Mouse (Mus musculus) megakaryocyte, adult 5-6 weeks (primary cell): ENCODE data around the gene Lrrc29. TPM values are rescaled to one million over a fixed set of nuclear protein-coding genes. Genes with fewer than 3 reads are reported as not detected.
"Not testable (repeated sequence)": the region's sequence is repeated elsewhere in the genome, so short reads cannot be mapped to it uniquely, and the experiment has no call there.

Experiments
- ATAC-seq: 2 replicates; pipeline ENCODE4 v1.8.0; 2016; ENCODE audit warnings: mild to moderate bottlenecking, inconsistent platforms; ENCODE audit not compliant: poor library complexity, severe bottlenecking
- total RNA-seq, 2 experiments: library from RNA; stranded (forward) in 1 of 2; stranded (reverse) in 1 of 2; fragments of 153-499, 151-499 nt in 1 of 2; fragments of 221-1000, 200-1000 nt in 1 of 2; gene quantifications; 2 replicates each; pipeline versions ENCODE4 v1.2.3 to v1.2.4; 2015 to 2017

Lrrc29 gene
- total RNA-seq, 2 experiments from 2014 or later, result 0.89 to 1.7 TPM

DNA sequence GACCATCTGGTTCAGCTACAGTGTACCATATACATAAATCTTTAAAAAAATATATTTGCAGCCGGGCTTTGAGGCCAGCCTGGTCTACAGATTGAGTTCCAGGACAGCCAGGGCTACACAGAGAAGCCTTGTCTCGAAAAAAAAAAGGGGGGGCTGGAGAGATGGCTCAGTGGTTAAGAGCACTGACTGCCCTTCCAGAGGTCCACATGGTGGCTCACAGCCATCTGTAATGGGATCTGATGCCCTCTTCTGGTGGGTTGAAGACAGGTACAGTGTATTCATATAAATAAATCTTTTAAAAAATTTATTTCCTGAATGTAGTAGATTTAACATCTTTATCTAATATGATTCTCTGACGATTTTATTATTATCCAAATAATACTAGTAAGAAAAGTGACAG is 34.3 kb downstream of the Lrrc29 start:
- ATAC-seq, result not testable (repeated sequence)

DNA sequence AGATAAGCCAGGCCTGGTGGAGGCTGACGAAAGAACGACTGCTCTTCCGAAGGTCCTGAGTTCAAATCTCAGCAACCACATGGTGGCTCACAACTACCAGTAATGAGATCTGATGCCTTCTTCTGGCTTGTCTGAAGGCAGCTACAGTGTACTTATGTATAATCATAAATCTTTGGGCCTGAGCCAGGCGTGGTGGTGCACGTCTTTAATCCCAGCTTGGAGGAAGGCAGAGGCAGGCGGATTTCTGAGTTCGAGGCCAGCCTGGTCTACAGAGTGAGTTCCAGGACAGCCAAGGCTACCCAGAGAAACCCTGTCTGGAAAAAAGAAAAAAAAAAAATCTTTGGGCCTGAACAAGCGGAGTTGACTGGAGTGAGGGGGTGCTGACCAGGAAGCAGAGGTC is 34.7 kb downstream of the Lrrc29 start:
- ATAC-seq, result not testable (repeated sequence)

DNA sequence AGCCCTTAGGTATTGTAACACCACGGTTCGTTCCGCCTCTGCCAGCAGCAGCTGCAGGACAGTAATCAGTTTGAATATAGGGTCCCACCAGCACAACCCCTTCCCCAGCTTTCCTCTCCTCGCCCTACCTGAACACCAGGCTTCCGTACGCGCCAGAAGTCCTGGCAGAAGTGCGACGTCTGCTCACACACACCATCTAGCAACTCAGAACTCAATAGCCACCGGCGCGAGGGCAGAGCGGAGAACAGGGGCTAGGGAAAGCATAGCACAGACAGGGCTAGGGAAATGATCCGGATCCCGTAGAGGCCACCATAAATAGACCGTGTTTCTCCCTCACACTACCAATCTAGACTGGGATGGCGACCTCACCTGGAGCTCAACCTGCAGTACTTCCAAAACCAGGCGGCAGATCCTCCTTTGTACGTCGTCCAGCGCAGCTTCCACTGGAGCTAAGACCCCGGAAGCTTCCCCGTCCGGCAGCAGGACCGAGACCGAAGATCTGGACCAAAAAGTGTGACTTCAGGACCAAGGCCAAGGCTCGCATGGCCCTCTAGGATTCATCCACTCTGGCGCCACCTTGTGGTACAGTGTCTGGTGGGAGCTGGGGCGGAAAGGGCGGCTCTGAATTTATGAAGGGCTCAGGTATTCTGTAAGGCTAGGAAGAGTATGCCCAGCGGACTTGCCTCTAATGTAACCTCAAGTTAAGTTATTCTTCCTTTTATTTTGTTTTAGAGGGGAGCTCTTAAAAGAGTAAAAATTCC is 35.3 kb downstream of the Lrrc29 start:
- peak; percentile 53 for ATAC-seq

DNA sequence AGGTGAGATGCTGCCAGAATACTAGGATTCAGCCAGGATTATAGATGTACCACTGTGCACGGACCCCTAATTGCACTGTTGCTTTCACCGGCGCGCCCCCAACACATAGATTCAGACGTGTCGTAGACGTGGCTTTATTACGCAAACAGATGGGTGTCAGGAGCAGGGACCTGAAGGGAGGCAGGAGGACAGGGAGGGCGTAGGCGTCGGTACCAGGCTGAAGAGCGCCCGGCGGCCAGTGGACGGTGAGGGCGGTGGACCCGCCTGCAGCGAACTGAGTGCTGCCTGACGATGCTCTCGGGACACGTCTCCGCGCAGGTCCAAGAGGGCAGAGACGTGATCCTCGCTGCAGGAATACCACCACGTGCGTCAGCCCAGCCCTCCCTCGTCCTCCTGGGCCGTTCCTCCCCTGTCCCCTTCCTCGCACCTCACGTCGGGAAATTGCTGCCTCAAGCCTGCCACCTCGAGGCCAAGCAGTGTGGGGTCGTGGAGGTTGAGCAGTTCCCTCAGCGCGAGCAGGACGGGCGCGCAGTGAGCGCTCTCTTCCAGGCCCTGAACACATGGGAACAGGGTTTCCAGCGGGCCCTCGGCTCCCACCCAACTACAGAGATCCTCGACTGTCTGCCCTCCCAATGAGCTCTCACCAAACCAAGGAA is 36.1 kb downstream of the Lrrc29 start, which contains the start of gene 4931428F04Rik:
Gene 4931428F04Rik (minus strand): TSS at position 60 of the 656 bp plus-strand sequence.
- ATAC-seq, result peak; percentile 30

- peak; percentile 86 for ATAC-seq
Observed at GRCm38 (mm10) chr8:105288958-105289732, 36.9 kb downstream of the Lrrc29 start.

DNA sequence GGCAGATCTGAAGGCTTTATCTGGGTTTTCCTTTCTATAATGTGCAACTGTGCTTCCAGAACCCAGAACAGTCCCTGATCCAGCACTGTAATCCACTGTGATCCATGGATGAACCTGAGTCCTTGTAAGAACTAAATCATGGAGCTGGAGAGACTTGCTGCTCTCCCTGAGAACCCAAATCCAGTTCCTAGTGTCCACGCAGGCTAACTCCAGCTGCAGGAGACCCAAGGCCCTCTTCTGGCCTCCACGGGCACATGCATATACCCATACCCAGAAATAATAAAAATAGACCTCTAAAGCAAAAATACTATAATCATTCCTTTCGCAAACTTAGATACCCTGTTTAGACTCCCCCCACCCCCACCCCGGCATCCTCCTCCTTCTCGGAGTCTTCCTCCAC is 37.8 kb downstream of the Lrrc29 start:
- no peak for ATAC-seq

DNA sequence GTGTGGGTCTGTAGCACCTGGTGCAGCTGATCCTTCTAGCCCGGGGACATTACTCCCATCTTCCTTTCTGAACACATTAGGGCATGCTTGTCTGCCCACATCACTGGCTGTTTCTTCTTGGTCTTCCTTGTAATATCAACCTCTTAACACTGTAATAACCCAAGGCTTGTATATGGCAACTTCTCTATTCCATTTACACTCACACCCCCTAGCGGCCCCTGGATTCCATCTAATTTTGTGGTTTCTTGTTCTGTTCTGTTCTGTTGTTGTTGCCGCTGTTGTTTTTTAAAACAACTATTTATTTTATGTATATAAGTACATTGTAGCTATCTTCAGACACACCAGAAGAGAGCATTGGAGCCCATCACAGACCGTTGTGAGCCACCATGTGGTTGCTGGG is 39.2 kb downstream of the Lrrc29 start:
- ATAC-seq, result no peak

GRCm38 (mm10) chr8:105285514-105285913 is 40.6 kb downstream of the Lrrc29 start:
- no peak for ATAC-seq

DNA sequence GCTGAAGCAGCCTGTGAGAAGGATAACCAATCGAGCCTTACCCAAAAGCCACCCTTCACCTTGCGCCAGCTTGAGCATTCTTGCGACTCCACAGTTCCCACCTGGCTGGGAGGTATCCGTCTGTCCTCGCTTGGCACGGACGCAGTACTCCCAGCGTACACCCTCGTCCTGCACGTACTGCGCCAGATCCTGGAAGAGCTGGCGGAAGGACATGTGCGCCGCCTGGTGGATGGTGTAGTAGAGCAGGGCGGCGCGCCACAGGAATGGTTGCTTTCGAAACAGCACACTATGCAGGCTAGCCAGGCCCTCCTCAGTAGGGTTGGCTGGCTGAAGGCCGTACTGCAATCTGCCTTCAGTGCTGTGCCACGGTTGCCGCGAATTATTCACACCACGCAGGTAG is 43.0 kb downstream of the Lrrc29 start:
- peak; percentile 74 for ATAC-seq

DNA sequence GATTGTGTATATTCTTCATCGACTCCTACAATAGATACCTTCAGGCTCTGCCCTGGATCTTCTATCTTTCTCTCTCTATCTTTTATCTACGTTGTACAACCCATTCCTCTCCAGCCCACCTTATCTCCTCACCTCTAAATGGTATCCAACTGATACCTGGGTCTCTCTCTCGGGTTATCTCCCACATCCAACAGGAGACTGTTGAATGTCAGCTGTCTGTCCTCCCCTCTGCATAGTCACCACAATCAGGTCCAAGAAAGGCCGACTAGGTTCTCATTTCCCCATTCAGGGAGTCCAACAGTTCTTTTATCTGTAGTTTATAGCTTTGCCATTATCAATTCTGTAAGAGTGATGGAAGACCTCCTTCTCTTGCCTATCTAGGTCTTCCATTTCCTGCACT is 43.8 kb downstream of the Lrrc29 start:
- no peak for ATAC-seq

DNA sequence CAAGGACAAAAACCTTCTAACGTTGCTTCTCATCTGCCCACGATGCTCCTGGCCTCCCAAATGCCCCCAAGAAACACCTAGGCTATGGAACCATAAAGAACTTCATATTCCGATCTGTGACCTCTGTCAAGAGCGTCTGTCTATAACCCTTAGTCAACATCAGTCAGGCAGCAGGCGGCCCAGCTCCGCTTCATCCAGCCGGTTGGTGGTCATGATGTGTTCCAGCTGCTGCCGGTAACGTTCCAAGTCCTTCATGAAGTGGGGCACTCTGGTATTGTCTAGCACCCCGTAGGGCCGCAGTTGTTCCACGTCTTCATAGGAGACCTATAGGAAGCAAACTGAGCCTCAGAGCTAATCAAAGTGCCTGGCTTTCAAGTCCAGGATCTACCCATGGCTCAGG is 44.3 kb downstream of the Lrrc29 start:
- ATAC-seq, result no peak

DNA sequence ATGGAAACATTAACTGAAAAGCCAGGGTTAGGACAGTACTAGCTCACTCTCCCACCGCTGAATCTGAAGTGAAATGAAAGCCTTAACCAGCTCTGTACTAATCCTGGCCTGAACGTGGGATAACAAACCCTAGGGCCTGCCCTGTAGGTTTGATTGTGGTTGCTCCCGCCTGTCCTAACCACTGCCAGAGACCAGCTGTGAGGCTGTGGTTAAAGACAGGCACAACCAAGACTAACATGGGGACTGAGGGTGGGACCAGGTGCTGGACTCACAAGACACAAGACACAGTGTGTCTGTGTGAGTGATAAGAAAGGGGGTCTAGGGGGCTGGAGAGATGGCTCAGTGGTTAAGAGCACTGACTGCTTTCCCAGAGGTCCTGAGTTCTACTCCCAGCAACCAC is 45.5 kb downstream of the Lrrc29 start:
- no peak for ATAC-seq

- peak; percentile 66 for ATAC-seq
Observed at GRCm38 (mm10) chr8:105278911-105279334, 47.2 kb downstream of the Lrrc29 start.

DNA sequence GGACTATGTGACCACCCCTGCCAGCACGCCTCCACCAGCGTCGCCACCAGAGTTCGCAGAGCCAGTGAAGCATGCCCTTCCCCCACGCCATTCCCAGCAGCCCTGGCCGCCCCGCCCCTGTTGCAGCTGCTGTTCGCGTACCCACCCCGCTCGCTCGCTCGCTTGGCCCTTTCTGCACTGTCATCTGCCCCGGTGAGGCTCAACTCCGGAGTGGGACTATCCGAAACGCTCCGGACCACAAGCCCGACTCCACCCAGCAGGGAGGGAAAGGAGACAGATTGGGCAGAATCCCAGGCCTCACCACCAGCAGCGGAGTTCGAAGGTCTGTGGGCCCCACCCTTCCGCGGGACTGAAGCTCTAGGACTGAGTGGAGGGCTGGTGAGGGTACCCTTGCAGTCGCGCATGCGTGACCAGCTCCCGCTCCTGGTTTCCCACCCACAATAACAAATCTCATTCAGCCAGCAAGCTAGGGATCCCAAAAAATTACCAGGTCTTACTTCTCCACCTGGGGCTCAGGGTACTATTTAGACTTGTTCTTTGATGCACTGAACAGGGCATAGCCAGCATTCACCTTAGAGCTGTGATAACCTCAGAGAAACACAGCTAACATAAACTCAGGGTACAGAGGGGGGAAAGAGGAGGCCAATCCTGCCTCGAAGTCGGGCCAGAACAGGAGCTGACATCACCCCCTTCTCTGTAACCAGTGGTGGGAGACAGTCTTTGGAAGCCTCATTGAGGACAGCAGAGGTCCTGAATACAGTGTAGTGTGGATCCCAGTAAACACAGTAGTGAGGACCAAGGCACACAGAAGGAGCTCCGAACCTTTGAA is 49.6 kb downstream of the Lrrc29 start:
- peak; percentile 61 for ATAC-seq

DNA sequence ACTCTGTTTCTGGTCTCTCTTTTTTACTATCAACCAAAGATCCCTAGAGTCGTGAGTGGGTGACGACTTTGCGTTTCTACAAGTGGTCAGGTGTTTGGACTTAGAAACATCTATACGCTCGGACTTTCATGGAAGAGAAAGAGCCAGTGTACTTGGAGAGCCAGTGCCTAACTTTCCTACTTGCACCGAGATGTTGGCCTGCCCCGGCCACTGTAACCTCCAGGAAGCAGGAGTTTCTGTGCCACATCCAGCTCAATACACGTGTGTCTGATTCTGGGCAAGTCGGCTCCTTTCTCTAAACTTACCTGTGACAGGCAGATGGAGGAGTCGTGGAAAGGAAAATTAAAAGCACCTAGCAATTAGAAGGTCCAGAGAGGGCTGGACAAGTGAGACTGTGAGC is 50.2 kb downstream of the Lrrc29 start, which contains the start of gene Nol3:
Gene Nol3 (plus strand): TSS at position 301 of the 400 bp plus-strand sequence.
- no peak for ATAC-seq

DNA sequence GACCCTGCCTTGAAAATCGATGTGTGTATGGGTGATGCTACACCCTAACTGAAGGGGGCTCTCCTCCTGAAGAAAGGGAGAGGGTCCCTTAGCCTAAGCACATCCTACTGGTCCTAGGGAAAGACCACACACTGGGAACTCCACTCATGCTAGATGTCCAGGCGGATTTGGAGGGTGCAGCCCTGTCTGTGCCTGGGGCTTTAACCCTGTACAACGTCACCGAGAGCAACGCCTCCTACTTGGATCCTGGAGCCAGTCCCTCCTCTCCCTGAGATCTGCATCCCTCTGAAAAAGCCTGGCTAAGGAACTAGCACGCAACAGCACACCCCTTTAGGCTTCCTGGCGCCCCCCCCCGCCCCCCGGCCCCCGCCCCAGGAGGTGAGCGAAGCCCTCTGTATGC is 50.7 kb downstream of the Lrrc29 start:
- no peak for ATAC-seq

GRCm38 (mm10) chr8:105270916-105271186 is 55.2 kb downstream of the Lrrc29 start:
- no peak for ATAC-seq

- ATAC-seq, result no peak
Observed at GRCm38 (mm10) chr8:105270101-105270915, 55.8 kb downstream of the Lrrc29 start.

DNA sequence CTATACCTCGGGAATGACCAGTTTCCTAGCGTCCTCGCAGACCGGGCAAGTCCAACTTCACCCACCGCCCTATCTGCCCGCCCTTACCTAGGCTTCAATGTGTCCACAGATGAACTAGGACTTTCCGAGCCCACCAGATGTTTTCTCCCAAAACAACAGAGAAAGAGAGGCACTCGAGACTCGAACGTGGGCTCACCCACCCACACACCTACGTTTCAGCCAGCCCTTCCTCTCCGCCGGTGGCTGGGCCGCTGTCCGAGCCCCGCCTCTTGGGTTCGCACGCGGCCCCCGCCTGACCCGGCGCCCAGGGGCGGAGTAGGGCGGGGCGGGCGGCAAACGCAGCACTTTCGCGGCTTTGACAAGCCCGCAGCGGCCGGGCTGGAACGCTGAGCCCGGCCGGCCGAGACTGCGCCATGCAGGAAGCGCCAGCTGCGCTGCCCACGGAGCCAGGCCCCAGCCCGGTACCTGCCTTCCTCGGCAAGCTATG is 56.6 kb downstream of the Lrrc29 start, which contains the start of gene Hsf4:
Gene Hsf4 (plus strand): TSS at position 341 of the 487 bp plus-strand sequence.
- peak; percentile 47 for ATAC-seq

- no peak for ATAC-seq
Observed at GRCm38 (mm10) chr8:105269075-105269458, 57.0 kb downstream of the Lrrc29 start.
